Mouse (Mus musculus): Measurements from ENCODE around the gene Kras. TPM values are rescaled to one million over a fixed set of nuclear protein-coding genes. Genes with fewer than 3 reads are reported as not detected.

The Kras gene
- polyA plus RNA-seq, 1 experiment from 2014 or later = 90.1 TPM

GRCm38 (mm10) chr6:145242521-145242920 lies 7.5 kb downstream of the Kras start:
- Histone ChIP-seq H3K4me3 (no peak overlapping the region), H3K27ac (no peak overlapping the region), H3K9ac (no peak overlapping the region), H3K4me2 (no peak overlapping the region), H3K4me1 (peaks cover 7% of the 10 kb centered on the region), H3K36me3 (replicated peaks) (no peaks in the 10 kb centered on the region), H3K9me3 (no peaks in the 10 kb centered on the region), H3K27me3 (replicated peaks) (no peaks in the 10 kb centered on the region)
- WGBS = 45% methylated on average over 1 of the region's 1 CpGs
- no peak for ATAC-seq (replicated peaks)

GRCm38 (mm10) chr6:145240285-145240684 lies 9.8 kb downstream of the Kras start:
- 91% methylated on average over 6 of the region's 6 CpGs for WGBS
- H3K4me2 ChIP-seq = no peak overlapping the region
- no peak overlapping the region for H3K9ac ChIP-seq
- no peak overlapping the region for H3K27ac ChIP-seq
- no peaks in the 10 kb centered on the region for H3K9me3 ChIP-seq
- no peaks in the 10 kb centered on the region for H3K27me3 ChIP-seq (replicated peaks)
- no peaks in the 10 kb centered on the region for H3K36me3 ChIP-seq (replicated peaks)
- H3K4me3 ChIP-seq = no peak overlapping the region
- no peaks in the 10 kb centered on the region for H3K4me1 ChIP-seq
- no peak for ATAC-seq (replicated peaks)

GRCm38 (mm10) chr6:145237148-145237547 lies 12.9 kb downstream of the Kras start:
- Histone ChIP-seq H3K36me3 (replicated peaks) (no peaks in the 10 kb centered on the region), H3K9ac (no peak overlapping the region)
- 85% methylated on average over 4 of the region's 4 CpGs for WGBS

GRCm38 (mm10) chr6:145235367-145235766 lies 14.7 kb downstream of the Kras start:
- Histone ChIP-seq H3K27ac (no peak overlapping the region), H3K4me1 (no peaks in the 10 kb centered on the region), H3K4me2 (no peak overlapping the region), H3K36me3 (replicated peaks) (no peaks in the 10 kb centered on the region; the same call in 1 of the 2 replicates), H3K9ac (no peak overlapping the region), H3K9me3 (no peaks in the 10 kb centered on the region), H3K4me3 (no peak overlapping the region), H3K27me3 (replicated peaks) (no peaks in the 10 kb centered on the region)
- no peak for ATAC-seq (replicated peaks)
- WGBS = 86% methylated on average over 6 of the region's 6 CpGs

More at GRCm38 (mm10) chr6:145237148-145237547, 12.9 kb downstream of the Kras start:
- Histone ChIP-seq H3K9me3 (no peaks in the 10 kb centered on the region), H3K4me3 (no peak overlapping the region), H3K4me2 (no peak overlapping the region), H3K27ac (no peak overlapping the region), H3K27me3 (replicated peaks) (no peaks in the 10 kb centered on the region), H3K4me1 (no peaks in the 10 kb centered on the region)
- ATAC-seq (replicated peaks) = no peak

GRCm38 (mm10) chr6:145234391-145234790 lies 15.6 kb downstream of the Kras start:
- ATAC-seq (replicated peaks) = no peak

GRCm38 (mm10) chr6:145226296-145226695 lies 23.7 kb downstream of the Kras start:
- H3K4me2 ChIP-seq = no peak overlapping the region
- WGBS = 93% methylated on average over 3 of the region's 3 CpGs
- H3K27me3 ChIP-seq (replicated peaks) = no peaks in the 10 kb centered on the region
- H3K4me3 ChIP-seq = no peak overlapping the region
- H3K9ac ChIP-seq = no peak overlapping the region
- ATAC-seq (replicated peaks) = no peak
- no peaks in the 10 kb centered on the region; the same call in 1 of the 2 replicates for H3K36me3 ChIP-seq (replicated peaks)
- no peaks in the 10 kb centered on the region for H3K9me3 ChIP-seq
- H3K4me1 ChIP-seq = no peaks in the 10 kb centered on the region
- H3K27ac ChIP-seq = no peak overlapping the region

More at GRCm38 (mm10) chr6:145234391-145234790, 15.6 kb downstream of the Kras start:
- Histone ChIP-seq H3K27me3 (replicated peaks) (no peaks in the 10 kb centered on the region), H3K9me3 (no peaks in the 10 kb centered on the region), H3K4me1 (no peaks in the 10 kb centered on the region), H3K4me2 (no peak overlapping the region), H3K27ac (no peak overlapping the region), H3K4me3 (no peak overlapping the region), H3K36me3 (replicated peaks) (no peaks in the 10 kb centered on the region; the same call in 1 of the 2 replicates), H3K9ac (no peak overlapping the region)
- 80% methylated on average over 1 of the region's 1 CpGs for WGBS

GRCm38 (mm10) chr6:145224246-145224645 lies 25.8 kb downstream of the Kras start:
- H3K9ac ChIP-seq = no peak overlapping the region
- H3K4me1 ChIP-seq = no peaks in the 10 kb centered on the region
- no peak for ATAC-seq (replicated peaks)
- H3K4me2 ChIP-seq = no peak overlapping the region
- H3K27ac ChIP-seq = no peak overlapping the region
- H3K4me3 ChIP-seq = no peak overlapping the region
- 93% methylated on average over 6 of the region's 6 CpGs for WGBS
- H3K9me3 ChIP-seq = no peaks in the 10 kb centered on the region
- H3K27me3 ChIP-seq (replicated peaks) = no peaks in the 10 kb centered on the region
- H3K36me3 ChIP-seq (replicated peaks) = peaks cover 4% of the 10 kb centered on the region; the same call in 1 of the 2 replicates

GRCm38 (mm10) chr6:145215826-145216225 lies 34.2 kb downstream of the Kras start:
- WGBS = 92% methylated on average over 3 of the region's 3 CpGs

GRCm38 (mm10) chr6:145213916-145214315 lies 36.1 kb downstream of the Kras start:
- no peak for ATAC-seq (replicated peaks)
- H3K27ac ChIP-seq = no peak overlapping the region
- H3K4me1 ChIP-seq = peaks cover 17% of the 10 kb centered on the region
- H3K27me3 ChIP-seq (replicated peaks) = no peaks in the 10 kb centered on the region
- WGBS = 84% methylated on average over 2 of the region's 2 CpGs
- H3K9me3 ChIP-seq = no peaks in the 10 kb centered on the region
- H3K4me2 ChIP-seq = no peak overlapping the region
- H3K9ac ChIP-seq = no peak overlapping the region
- no peaks in the 10 kb centered on the region; the same call in 1 of the 2 replicates for H3K36me3 ChIP-seq (replicated peaks)
- no peak overlapping the region for H3K4me3 ChIP-seq

More at GRCm38 (mm10) chr6:145215826-145216225, 34.2 kb downstream of the Kras start:
- H3K4me1 ChIP-seq = peaks cover 9% of the 10 kb centered on the region
- no peaks in the 10 kb centered on the region for H3K27me3 ChIP-seq (replicated peaks)
- no peak for ATAC-seq (replicated peaks)
- no peak overlapping the region for H3K27ac ChIP-seq
- no peak overlapping the region for H3K9ac ChIP-seq
- H3K4me3 ChIP-seq = no peak overlapping the region
- no peaks in the 10 kb centered on the region for H3K9me3 ChIP-seq
- no peak overlapping the region for H3K4me2 ChIP-seq
- H3K36me3 ChIP-seq (replicated peaks) = peaks cover 4% of the 10 kb centered on the region; the same call in 1 of the 2 replicates

- peak overlapping the region; percentile 72 for H3K9ac ChIP-seq
- peak; percentile 48 for ATAC-seq (replicated peaks)
- no peaks in the 10 kb centered on the region for H3K9me3 ChIP-seq
- H3K27ac ChIP-seq = peak overlapping the region; percentile 91
- H3K4me1 ChIP-seq = peaks cover 17% of the 10 kb centered on the region
- H3K4me2 ChIP-seq = peak overlapping the region; percentile 59
- H3K36me3 ChIP-seq (replicated peaks) = no peaks in the 10 kb centered on the region
- H3K27me3 ChIP-seq (replicated peaks) = no peaks in the 10 kb centered on the region
- peak overlapping the region; percentile 60 for H3K4me3 ChIP-seq
- 4% methylated on average over 21 of the region's 21 CpGs for WGBS
Measured at GRCm38 (mm10) chr6:145211376-145212305, 38.4 kb downstream of the Kras start.

GRCm38 (mm10) chr6:145210816-145211338 lies 39.2 kb downstream of the Kras start, which contains the start of the genes Casc1 and Etfrf1:
Gene Casc1 (minus strand): TSS chr6:145211005.
Gene Etfrf1 (plus strand): TSS chr6:145211134.
- ATAC-seq (replicated peaks) = peak; percentile 100
- no peaks in the 10 kb centered on the region for H3K27me3 ChIP-seq (replicated peaks)
- H3K4me2 ChIP-seq = peak within 1 kb of the TSS; percentile 60
- H3K27ac ChIP-seq = peak within 1 kb of the TSS; percentile 91
- peak within 1 kb of the TSS; percentile 72 for H3K9ac ChIP-seq
- H3K4me3 ChIP-seq = peak within 1 kb of the TSS; percentile 60
- no peaks in the 10 kb centered on the region for H3K36me3 ChIP-seq (replicated peaks)
- WGBS = under 1% methylated on average over 36 of the region's 36 CpGs
- H3K9me3 ChIP-seq = no peaks in the 10 kb centered on the region
- peaks cover 17% of the 10 kb centered on the region for H3K4me1 ChIP-seq

- H3K27ac ChIP-seq = peak overlapping the region; percentile 34; the same call in 1 of the 2 replicates
- H3K9me3 ChIP-seq = no peaks in the 10 kb centered on the region
- H3K4me1 ChIP-seq = peaks cover 17% of the 10 kb centered on the region
- H3K27me3 ChIP-seq (replicated peaks) = no peaks in the 10 kb centered on the region
- 30% methylated on average over 8 of the region's 8 CpGs for WGBS
- ATAC-seq (replicated peaks) = peak; percentile 1; the same call in 1 of the 2 replicates
- H3K9ac ChIP-seq = no peak overlapping the region; the same call in 1 of the 2 replicates
- peak overlapping the region; percentile 41 for H3K4me3 ChIP-seq
- H3K36me3 ChIP-seq (replicated peaks) = no peaks in the 10 kb centered on the region
- peak overlapping the region; percentile 60 for H3K4me2 ChIP-seq
Measured at GRCm38 (mm10) chr6:145210056-145210680, 39.9 kb downstream of the Kras start.
